Mouse (Mus musculus) spleen, embryonic (tissue): Measurements from ENCODE around the gene Fbxo5.

Source experiments
- CTCF ChIA-PET: fragments of 350-600 bp; sonication (Branson Sonifier 250); formaldehyde crosslinking; loops from one replicate; lab custom pipeline; 2022; lab: Charles Lee

Fbxo5 gene

GRCm38 (mm10) chr10:5786923-5787322 lies 18.5 kb downstream of the Fbxo5 start:
- CTCF ChIA-PET, result interaction anchor here (0.6 kb wide), 1 partner anchor 660 kb away, joined by 3 read pairs; no protein-coding TSS in a partner anchor
